Mouse (Mus musculus) frontal cortex, postnatal 10 days (tissue): ENCODE results near the gene Rnf130.

Experiments
- DNase-seq, 2 experiments: peaks; one replicate each; pipeline ENCODE4 v3.0.0; 2022; ENCODE audit warnings: low spot score in 2 of 2, mixed read lengths in 1 of 2

Gene Rnf130

DNA sequence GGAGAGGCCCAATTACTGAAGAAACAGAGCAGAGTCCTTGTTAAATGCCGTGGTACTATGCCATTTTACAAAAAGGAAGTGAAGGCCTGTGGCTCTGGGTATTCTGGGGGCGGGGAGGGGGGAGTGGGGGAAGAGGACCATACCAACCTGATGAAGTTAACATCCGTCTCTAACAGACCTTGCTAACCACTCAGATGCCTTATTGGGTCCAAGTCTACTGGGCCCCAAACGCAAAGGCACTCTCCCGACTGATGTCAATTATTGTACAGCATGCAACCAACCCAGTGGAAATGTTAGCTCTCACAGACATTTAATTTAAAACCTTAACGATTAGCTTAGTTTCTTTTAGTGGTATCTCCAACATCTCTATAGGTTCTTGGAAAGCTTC lies 707 bp upstream of the Rnf130 start:
- no peak for DNase-seq

DNA sequence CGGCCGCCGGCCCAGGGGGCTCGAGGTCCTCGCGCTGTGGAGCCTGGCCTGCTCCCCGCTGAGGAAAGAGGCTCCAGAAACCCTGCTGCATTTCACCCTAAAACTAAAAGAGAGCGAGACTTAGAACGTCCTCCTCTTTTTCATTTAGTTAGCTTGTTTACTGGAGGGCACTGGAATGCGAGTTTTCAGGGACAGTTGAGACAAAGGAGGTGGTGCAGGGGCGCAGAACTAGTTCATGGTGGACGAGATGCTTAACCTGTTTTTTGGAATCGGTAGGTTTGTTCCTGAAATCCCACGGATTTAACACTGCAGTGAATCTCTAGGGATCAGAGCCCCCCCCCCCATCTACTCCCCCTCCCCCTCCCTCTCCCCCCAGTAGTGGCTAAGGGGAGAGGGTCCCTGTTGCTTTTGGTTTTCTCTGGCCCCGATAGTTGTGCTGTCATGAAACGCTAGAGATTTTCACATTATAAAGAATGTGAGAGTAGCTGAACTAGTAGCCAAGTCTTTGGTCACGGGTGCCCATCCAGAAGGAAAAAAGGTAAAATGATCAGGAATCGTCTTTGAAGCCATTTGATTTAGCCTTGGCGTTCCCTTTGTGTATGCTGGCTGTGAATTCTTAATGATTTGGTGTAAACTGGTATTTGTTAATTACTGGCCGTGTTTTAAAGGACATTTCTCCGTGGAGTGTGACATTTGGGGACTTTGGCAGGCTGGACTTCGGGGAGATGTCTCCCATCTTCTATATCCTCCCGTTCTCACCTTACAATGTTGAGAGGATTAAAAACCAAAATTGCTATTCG lies 775 bp downstream of the Rnf130 start:
- DNase-seq = no peak

DNA sequence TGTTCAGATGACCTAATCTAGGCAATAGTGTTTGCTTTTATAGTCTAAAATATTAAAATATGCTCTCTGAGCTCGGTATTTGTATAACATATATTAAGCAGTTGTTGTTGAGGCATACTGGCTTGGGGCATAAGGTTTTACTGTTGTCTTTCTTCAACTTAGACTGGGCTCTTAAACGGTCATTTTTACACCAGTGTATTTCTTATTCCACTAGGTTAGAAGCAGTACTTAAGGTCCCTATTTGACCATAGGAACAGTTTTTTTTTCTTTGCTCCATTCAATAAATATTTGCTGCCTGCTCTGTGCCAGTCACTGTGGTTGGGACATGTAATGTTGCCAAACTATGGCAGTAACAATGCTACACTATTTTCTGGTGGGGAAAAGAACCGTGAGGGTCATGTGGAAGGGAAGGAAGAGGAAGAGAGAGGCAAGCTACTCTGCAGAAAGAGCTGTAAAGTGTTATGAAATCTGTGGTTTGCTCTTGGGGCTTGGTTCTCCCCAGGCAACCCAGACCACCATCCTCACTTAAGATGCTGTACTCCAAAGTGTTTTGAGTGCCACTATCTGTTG lies 1.5 kb downstream of the Rnf130 start:
- DNase-seq = no peak

DNA sequence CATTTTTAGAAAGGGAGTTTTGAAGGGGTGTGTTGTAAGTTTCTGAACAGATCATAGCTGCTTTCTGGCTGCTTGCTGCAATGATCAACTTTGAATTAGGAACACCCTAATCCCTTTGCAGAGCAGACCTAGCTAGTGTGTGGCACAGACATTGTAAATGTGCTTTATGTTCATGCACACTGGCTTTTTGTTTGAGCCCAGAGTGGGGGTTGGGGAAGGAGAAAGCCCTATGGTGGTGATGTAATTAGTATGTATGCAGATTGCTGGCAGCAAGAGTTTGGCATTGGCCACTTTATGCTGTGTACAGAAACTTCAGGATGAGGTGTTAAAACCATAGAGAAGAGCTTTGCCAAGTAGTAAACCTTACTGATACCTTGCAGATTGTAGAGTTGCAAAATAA lies 3.3 kb downstream of the Rnf130 start:
- DNase-seq = no peak

DNA sequence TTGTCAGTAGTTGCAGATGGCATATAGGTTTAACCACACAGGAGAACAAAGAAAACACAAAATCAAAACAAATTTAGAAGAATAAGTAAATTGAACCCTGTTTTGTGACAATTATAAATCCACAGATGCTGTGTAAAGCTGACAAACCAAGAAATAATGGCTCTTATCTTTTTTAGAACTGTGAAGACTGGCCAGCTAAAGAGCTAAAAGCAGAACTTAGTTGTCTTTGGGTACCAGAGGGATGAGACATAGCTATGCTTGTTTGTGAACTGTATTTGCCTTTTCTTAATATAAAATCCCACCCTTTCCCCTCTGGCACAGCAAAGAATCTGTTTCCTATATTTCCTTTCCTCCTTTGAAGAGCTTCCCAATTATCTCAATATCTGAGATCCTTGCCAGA lies 9.0 kb downstream of the Rnf130 start:
- no peak for DNase-seq

DNA sequence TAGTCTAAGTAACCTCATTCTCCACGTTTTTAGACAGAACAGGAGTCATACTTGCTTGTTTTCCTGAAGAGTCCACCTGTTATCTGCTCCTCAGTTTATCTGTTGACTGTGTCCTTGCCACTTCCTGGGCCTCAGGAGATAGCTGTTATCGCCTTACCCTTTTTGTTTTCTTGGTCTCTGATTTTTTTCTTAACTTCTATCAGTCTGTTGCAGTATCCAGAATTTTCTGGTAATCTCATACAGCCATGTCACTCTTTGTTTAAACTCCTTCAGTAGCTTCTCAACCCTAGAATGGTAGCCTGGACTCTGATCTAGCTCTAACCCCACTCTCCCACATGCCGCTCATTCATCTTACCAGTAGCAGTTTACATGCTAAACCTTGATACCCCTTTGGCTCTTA lies 10.6 kb downstream of the Rnf130 start:
- no peak for DNase-seq

DNA sequence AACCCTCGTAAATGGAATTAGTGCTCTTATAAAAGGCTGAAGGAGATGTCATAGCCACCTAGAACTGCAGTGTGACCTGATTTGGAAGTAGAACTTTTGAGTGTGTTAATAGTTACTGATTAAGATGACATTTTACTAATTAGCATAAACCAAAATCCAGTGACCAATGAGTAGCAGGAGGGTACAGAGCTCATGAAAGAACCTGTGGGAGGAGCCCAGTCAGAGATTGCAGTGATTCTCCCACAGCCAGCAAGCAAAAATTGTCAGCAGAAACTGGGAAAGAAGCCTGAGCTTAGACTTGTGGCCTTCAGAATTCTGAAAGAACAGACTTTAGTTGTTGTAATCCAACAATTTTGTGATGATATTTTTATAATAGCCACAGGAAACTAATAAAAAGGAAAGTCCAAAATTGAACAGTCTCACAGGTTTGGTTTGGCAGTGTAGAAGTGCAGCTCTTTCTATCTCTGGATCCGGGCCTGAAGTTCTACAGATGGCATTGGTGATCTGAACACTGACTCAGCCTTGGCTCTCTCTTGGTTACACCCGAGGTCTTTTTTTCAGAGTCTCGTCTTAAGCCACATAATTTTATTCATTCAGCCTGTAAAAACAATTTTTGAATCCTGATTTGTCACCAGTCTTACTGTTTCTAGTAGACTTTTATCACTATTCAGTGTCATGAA lies 11.8 kb downstream of the Rnf130 start:
- no peak for DNase-seq

DNA sequence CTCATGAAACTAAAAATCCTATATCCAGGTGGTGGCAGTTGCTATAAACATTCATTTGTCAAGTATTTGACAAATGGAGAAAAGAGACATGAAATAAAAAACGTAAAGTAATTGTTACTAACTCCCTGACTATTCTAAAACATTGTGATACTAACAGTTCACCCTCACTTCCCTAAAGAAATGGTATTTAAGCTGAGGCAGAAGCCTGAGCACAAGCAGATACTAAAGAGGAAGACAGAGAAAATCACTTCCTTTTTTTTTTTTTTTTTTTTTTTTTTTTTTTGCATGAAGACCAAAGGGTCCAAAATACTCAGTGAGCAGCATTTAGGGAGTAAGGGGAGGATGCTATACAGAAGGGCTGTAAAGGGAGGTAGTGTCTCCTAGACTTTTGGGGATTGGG lies 13.6 kb downstream of the Rnf130 start:
- no peak for DNase-seq

DNA sequence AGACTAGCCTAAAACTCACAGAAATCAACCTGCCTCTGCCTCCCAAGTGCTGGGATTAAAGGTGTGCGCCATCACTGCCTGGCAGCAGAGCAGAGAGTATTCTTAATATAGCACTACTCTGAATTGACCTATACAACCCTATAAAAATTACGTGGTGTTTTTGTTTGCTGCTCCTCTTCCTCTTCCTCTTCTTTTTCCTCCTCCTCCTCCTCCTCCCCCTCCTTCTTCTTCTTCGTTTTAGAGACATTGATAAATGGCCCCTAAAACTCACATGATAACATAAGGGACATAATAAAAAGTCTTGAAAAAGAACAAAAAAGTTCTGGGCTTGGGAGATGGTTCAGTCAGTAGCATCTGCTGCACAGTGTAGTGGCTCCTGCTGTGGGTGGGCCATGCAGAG lies 16.0 kb downstream of the Rnf130 start:
- no peak for DNase-seq

DNA sequence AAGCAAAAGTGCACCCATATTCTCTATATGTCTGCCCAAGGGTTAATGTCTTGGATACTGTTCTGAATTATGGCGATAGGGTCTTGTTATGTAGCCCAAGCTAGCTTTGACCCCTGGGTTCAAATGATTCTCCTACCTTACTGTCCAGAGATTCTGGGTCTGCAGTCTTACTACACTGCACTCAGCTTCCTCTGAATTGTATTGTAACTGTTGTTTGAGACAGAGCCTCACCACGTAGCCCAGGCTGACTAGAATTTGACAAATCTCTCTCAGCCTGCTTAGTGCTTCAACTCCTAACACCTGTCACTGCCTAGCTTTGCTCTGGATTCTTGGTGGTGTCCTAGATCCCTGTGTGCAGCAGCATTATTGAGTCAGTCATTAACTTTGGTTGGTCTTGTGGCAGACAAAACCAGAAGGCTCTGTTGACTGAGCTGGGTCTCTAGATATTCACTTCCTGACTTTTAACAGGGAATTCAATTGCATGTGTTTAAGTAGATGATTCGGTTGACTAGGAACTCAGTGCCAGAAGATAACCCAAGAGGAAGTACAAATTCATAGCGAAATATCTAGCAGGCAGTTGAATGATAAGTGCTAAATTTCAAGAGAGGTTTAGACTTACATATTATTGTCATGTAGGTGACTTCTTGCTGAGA lies 17.3 kb downstream of the Rnf130 start:
- no peak for DNase-seq

DNA sequence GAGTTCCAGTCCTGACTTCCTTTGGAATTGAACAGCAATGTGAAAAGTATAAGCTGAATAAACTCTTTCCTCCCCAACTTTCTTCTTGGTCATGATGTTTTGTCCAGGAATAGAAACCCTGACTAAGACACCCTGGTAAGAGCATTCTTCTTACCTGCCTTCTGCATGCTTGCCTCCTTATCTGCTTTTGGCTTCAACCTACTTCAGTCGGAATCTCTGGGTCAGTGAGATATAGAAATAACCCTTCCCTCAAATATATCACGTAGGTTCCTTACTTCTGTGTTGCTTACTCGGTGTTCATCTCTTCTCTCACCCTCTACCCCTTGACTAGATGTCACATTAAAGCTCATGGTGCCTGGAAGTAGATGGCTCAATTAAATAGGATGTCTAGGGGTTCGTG lies 19.3 kb downstream of the Rnf130 start:
- DNase-seq = no peak

DNA sequence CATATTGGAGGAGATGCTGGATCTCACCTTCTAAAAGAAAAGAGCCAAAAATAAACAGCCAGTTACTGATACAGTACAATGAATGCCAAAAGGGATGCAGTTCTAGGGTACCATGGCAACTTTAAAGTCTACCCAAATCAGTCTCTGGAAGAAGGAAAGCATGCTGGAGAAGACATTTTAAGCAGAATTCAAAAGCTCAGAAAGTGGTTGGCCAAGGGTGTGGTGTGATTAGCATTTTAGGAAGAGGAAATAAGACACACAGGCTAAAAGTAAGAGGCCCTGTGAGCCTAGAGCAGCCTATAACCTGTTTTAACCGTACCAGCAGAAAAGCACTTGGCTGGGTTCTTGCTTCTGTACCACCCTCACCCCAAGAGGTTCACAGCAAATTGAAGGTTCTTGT lies 22.5 kb downstream of the Rnf130 start:
- no peak for DNase-seq

DNA sequence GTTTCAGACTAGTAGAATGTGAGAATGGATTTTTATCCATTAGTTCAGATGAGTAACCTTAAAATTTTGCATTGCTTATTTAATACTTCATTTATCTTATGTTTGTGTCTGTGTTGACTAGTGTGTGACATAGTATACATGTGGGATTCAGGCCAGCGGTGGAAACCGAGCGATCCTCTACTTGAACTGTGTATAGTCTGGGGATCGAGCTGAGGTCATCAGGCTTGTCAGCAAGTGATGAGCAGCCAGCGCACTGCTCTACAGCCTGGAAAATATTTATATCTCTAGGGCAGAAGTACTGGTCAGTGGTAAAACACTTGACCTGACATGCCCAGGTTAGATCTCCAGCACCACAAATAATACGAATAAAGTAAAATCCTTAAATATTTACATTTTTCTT lies 23.0 kb downstream of the Rnf130 start:
- no peak for DNase-seq

DNA sequence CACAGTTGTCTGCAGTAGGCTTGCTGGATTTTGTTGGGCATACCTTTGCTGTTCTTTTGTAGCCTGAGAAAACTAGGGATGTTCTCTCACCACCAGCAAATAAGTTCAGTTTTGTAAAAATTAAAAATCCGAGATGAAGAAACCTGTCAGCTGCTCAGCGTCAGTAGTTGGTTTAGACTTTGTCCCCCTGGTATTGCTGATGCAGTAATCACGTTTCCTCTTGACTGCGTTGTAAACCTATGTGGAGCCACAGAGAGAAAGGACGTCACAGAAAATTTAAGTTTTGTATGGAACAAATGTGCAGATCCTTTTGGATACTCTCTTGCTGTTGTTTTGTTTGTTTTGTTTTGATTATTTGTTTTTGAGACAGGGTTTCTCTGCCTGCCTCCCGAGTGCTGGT lies 25.2 kb downstream of the Rnf130 start:
- no peak for DNase-seq

DNA sequence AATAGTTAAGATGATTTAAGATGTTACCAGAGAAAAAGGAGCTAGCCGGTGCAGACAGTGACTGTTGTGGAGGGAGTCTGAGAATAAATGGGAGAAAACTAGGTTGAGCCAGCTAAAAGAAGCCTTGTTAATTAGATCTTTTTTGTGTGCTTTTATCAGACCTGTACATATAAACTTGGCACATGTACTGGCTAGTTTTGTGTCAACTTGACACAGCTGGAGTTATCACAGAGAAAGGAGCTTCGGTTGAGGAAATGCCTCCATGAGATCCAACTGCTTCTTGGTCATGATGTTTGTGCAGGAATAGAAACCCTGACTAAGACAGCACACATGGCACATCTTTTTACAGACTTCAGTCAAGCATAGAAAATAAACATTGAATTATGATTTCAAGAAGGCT lies 32.6 kb downstream of the Rnf130 start:
- DNase-seq = no peak

DNA sequence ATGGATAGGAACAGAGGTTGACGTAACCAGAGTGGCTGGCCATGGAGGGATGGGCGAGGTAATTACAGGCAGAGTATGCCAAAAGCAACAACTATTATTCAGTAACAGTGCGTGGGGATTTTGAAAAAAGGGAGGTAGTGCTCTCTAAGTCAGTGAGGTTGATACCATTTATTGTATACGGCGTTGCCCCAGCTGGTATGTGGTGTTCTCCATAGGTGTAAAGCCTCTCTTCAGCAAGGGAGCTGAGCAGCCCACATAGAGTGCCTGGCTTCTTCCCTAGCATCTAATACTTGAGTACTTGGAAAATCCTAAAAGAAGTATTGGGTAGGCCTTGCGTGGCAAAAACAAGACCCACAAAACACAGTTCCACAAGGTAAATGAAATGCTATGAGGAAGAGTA lies 33.1 kb downstream of the Rnf130 start:
- no peak for DNase-seq

DNA sequence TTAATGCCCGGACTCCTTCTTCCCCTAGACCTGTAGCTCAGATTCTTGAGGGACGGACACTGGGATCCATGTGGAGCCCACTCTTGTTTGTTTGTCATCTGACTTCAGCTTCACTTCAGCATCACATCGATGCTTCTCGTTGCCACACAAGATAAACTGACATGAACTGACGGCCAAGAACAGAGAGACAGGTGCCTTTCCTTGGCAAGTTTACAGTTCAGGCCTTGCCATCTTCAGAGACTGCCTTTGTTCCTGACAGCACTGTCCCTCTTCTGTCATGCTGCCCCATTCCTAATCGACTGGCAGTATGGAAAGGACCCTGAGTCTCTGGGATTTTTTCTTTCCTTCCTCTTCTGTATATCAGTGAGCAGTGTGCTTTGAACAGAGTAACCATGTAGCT lies 33.9 kb downstream of the Rnf130 start:
- DNase-seq = no peak

DNA sequence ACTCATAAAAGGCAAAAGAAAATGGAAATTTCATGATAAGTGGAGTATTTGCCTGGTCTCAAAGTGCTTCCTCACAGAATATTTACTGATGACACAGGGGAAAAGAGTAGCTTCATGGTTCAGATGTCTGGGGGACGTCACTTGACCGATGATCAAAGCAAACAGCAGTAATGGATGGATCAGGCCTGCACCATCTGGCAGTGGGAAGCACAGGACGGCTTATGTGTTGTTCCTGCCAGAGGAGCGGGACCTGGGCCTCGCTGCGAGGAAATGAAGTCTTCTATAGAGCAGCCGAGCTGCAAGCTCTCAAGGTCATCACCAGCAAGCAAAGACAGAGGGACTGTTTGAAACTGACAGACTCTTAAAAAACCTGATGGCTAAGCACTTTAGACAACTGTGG lies 37.0 kb downstream of the Rnf130 start:
- DNase-seq = no peak

DNA sequence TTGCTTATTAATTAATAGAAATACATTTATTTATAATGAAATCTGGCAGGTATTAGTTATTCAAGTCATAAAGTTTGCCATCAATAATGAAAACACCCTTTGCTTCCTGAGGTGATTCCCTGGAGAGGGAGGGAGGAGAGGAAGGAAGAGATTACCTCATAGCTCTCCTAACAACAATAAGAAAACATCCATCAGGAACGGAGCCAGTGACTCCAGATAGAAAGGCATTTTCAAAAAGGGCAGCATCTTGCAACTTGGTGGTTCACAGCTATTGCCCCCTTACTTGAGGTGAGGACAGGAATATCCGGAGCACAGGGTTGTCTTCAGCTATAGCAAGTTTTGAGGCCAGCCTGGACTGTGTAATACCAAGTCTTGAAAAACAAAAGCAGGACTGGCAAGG lies 40.9 kb downstream of the Rnf130 start:
- DNase-seq = no peak

DNA sequence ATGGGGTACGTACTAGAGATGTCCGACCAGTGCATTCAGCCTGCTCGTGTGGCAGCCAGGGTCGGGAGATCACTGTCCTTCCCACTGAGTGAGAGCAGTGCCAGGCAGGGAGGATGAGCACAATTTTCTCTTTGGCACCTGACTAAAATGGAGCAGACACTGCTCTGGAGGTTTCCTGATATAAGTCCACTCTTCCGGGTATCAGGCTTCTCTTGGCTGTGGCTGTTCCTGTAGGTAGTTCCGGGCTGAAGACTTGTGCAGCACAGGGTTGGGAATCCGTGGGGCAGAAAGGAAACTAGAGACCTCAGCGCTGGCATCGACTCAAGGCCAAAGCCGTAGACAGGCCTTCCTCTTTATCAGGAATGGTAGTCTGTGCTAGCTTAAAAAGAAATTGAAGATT lies 48.7 kb downstream of the Rnf130 start:
- DNase-seq = no peak

DNA sequence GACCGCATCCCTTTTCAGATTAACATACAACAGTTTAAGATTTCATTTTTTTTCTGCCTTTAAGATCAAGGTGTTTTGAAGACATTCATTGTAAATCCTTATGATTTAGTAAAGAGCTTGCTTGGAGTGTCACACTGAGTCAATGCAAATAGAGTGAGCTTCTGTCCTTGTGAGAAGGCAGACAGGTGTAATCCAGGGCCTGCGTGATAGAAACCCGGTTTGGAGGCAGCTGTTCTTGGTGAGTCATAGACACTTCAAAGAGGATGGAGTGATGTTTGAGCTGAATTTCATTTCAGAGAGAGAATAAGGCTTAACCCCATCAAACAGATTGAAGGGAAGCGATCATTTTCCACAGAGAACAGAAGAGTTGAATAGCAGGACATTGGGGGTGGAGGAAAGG lies 51.6 kb downstream of the Rnf130 start:
- no peak for DNase-seq

DNA sequence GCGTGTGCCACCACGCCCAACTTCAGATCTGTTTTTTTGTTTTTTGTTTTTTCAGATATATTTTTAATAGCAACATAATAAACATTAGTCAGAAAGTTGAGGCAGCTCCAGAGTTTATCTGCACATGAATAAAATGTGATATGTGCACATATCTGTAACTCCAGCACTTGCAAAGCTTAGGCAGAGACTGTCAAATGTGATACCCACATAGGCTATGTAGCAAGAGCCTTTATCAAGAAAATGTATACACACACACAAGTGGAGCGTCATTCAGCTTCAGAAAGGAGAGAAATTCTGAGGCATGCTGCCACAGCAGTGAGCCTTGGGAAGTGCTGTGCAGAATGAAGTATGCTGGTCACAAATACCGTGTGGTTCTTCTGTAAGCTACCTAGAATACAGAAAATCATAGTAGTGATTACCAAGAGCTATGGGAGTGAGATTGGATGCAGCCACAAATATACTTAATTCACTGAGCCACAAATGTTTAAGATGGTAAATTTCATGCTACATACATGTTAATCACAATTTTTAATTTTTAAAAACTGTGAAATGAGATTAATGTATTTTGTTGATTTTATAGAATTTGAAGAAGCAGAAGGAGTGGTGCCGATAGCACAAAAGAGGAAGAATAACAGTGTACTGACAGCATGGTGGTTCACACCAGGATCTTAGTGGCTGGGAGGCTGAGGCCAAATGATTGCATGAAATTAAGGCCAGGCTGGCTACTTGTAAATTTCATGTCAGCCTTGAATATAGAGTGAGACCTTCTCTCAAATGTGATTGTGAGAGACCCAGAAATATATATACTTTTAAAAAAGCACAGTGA lies 56.4 kb downstream of the Rnf130 start:
- no peak for DNase-seq
